Mouse (Mus musculus) right cerebral cortex, adult 18-20 months (tissue): Measurements from ENCODE around the gene Sp6.
A peak's percentile ranks its signal among the peaks of the same experiment; 100 is the strongest.

Experiments used
- DNase-seq: peaks from one replicate; pipeline ENCODE4 v3.0.0; 2022; ENCODE audit warnings: mixed read lengths

Sp6 gene

GRCm38 (mm10) chr11:96982859-96983258 lies 30.3 kb upstream of the Sp6 start, which contains the start of gene Sp2:
TSS of gene Sp2 (minus strand) at chr11:96982959.
- DNase-seq: no peak

DNA sequence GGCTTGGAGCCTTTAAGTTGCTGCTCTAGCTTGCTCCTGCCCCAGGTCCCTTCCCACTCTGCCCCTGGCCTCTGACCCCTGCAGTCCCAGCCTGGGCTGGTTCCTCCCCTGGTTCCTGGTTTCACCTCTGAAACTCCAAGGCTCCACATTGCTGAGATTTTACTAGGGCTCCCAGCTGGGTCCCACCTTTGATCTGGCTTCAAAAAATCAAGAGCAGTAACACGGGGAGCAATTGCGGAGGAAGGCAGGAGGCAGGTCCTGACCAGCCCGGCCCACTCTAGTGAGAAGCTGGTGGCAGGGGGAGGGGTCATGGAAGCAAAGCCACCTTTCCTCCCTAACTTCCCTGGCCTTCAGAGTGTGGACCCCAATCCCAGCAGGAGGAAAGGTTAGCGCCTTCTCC lies 28.3 kb upstream of the Sp6 start:
- no peak for DNase-seq

DNA sequence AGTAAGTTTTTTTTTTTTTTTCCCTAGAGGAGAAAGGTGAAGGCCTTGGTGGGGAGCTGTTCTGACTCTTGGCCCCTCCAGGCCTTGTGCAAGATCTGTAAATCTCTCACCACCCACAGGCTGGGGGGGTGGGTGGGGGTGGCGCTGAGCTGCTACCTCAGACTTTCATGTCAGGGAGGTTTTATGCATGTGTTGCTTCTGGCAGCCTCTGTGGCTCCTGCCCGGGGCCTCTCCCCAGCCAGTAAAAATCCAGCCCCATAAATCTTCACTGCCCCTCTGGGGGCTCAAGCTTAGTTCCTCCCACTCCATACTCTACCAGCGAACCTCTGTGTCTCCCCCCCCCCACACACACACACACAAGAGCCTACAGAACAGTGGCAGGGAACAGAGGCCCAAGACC lies 26.7 kb upstream of the Sp6 start:
- no peak for DNase-seq

DNA sequence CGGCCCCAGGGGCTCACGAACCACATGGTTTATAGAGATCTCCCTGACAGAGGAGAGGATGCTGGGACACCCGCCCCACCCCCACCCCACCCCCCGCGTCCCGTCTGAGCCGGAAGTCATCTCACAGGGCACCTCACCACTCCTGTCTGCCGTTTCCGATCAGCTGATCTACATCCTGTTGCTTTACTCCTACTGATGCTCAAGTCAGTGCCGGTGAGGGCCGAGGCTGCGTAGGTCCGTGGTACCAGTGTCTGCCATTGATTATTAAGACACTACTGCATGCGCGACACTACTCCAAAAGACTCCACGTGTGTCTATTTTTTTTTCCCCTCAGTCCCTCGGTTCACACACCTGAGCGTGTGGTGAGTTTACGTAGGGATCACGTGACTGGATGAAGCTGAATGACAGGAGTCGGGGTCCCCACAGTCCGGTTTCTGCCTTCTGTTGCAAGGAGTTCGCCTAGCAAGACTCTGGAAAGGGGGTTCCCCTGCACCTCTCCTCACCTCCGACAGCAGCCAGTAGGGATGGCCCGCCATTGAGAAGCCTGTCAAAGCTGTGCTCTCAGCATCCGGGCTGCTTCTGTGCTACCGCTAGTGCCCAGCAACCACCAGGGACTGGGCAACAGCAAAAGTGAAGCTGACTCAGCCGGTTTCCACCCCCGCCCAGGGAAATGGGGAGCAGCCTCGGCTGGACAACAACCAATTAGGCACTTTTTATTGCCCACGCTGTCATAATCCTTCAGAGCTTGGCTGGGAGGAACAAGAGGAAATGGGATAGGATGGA lies 25.1 kb upstream of the Sp6 start:
- DNase-seq: peak; percentile 42

- no peak for DNase-seq
Measured at GRCm38 (mm10) chr11:96991501-96991900, 21.7 kb upstream of the Sp6 start.

GRCm38 (mm10) chr11:96992722-96993311 lies 20.4 kb upstream of the Sp6 start:
- no peak for DNase-seq

GRCm38 (mm10) chr11:96995031-96995430 lies 18.2 kb upstream of the Sp6 start:
- DNase-seq: no peak

DNA sequence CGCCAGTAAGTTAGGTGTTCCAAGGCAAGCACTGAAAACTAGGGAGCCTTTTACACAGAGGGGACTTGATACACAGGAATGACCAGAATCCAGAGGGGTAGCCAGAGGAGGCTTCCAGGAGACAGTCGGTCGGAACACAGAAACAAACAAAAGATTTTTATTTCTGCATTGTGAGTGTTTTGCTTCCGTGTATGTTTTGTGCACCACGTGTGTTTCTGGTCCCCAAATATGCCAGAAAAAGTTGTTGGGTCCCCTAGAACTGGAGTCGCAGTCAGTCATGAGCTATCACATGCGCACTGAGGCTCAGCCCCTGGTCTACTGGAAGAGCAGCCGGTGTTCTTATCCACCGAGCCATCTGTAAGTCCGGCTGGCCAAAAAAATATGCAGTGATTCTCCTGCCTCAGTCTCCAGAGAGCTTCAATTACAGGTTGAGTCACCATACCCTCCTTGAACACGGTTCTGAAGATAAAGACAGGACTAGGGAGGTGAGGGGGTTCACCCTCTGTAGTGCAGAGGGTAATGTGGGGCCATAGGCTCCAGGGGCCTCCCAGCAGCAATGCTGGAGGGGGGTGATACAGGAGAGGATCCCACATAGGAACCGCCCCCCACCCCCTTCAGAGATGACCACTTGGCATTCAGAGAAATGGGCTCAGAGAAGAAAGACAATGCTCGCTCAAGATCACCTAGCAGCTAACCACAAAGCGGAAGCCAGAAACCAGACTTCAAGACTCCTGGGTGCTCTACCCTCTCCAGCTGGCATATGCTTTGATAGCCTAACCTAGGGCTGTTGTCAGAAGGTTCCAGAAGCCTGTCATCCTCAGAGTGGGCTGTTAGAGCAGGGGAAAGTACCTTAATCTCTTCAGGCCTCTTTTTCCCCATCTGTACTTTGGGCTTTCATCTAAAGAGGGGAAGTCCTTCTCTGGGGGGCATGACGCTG lies 17.1 kb upstream of the Sp6 start:
- DNase-seq: no peak

GRCm38 (mm10) chr11:96996773-96997379 lies 16.3 kb upstream of the Sp6 start:
- no peak for DNase-seq

DNA sequence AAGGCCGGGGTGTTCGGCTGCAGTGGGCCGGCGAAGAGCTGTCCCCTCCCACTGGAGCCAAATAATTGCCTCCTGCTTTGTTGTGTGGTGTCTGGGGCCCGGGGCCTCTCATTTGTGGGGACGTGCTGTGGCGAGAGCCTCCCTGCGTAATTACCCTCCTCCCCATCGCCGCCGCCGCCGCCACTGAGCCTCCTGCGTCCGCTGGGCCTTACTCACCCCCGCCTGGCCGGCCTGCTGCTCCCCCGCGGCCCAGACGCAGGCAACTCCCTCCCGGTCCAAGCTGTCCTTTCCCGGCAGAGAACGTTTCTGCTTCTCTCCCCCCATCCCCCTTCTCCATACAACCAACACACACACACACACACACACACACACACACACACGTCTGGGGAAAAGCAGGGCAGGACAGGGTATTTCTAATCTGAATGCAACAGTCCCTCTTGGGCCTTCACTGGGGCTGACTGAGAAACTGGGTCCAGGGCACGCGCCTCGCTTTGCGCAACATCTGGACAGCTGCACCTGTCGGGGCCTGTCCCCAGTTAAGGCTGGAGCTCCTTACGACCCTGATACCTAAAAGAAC lies 15.7 kb upstream of the Sp6 start:
- DNase-seq: peak; percentile 32

DNA sequence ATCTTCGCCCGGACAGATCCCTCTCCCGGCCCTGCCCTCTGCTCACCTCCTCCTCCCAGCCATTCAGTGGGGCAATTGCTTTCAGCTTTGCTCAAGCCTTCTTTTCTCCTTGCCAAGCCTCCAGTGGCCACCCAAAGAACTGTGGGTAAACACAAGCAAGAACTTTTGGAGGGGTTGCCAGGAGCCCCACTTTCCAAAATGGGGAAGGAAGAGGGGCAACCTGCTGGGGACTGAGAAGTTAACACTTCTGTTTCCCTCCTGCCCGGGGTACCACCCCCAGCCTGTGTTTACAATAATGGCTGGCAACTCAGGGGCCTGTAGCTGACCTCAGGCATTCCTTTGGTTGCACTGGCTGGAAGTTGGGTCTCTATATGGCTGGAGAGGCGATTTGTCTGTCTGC lies 10.0 kb upstream of the Sp6 start:
- no peak for DNase-seq

DNA sequence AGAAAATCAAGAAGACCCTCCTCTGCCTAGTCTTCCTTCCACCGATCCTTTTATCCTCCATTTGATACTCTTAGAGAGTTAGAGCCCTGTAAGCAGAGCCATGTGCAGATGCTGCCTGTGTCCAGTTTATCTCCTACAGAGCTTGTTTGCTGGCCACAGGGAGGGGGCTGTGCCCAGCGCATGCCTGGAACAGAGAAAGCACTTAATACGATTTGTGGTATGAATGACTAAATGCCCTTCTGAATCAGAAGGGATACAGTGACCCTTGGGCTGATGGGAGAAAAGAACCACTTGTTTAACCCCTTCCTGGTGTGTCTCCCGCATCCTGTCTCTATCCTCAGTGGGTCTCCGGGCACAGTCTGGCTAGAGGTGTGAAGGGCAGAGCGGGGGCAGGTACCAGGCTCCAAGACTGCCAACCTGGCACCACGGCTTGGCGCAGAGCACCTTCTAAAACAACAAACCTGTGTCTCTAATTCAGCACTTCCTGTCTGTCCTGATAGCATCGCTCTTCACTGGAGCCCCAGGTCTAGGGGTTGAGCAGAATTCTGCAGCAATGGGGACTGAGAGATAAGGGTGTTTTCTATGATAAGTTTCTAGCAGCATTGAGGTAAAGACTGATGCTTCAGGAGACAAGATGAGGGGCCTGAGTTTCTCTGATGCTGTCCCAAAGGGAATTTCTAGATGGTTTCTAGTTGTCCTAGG lies 6.0 kb upstream of the Sp6 start:
- no peak for DNase-seq

- DNase-seq: no peak
Measured at GRCm38 (mm10) chr11:97009198-97009790, 3.9 kb upstream of the Sp6 start.

DNA sequence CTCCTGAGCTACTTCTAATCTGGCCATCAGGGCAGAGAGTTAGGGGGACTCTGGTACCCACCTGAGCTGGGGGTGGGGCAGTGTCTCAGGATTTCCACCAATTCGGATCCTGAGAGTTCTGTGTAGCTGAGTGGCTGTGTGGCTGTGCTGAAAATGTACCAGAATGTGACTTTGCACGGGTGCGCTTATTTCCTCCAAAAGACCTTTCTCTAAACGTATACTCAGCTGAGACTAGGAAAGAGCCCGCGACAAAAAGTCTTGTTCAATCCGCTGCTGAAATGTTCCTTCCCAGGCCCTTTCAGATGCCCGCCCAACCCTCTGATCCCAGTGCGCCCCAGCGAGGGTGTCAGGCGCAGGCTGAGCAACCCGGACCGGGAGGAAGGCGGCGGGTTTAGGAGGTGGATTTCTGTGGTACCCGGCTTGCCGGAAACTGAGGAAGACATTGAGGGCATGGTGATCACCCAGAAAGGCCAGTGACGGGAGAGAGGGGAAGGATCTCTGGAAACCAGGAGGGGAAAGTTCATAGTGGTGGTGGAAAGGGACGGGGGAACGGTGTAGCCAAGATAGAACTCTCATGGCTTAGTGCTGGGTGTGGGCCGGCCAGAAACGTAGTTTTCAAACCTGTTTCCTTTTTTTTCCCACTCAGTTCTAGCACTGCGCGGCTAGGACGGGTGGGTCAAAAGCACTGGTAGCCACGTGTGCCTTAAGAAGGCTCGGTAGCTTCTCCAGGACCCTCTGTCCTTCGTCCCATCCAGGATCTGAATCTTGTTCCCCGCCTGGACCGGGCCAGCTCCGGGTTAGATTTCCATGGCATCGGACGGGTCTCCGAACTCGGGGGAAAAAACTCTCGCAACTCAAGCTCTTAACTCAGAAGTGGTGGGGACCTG lies 4.7 kb downstream of the Sp6 start:
- DNase-seq: no peak

DNA sequence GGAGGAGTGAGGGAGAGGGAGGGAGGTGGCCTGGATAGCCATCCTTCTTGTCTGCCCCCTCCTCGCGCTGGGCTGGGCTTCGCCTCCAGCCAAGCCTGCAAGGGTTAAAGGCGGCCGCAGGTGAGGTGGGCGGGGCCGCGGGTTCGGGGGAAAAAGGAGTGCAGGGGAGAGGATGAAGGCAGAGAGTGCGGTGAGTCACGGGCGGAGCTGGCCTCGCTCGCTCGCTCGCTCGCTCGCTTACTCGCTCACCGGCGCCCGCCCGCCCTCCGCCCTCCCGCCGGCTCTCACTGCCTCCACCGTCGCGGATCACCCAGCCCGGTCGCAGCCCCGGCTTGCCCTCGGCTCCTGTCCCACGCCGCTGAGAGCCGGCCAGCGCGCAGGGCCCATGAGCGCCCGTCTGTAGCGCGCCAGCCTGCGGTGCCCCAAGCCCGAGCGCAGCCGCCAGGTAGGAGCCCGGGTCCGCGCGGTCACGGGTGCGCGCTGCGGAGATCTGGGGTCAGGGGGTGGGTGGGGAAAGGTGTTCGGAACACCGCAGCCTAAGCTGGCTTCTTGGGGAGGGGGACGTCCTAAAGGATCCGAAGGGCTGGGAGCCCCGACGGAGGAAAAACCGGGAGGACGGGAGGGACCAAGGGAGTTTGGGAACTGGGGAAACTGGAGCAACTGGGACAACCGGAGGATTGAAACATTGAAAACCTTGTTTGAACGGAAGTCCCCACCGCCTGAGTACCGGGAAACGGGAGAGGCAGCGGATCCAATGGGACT lies 5.6 kb downstream of the Sp6 start:
- no peak for DNase-seq

- DNase-seq: no peak
Measured at GRCm38 (mm10) chr11:97019345-97019708, 6.1 kb downstream of the Sp6 start.

DNA sequence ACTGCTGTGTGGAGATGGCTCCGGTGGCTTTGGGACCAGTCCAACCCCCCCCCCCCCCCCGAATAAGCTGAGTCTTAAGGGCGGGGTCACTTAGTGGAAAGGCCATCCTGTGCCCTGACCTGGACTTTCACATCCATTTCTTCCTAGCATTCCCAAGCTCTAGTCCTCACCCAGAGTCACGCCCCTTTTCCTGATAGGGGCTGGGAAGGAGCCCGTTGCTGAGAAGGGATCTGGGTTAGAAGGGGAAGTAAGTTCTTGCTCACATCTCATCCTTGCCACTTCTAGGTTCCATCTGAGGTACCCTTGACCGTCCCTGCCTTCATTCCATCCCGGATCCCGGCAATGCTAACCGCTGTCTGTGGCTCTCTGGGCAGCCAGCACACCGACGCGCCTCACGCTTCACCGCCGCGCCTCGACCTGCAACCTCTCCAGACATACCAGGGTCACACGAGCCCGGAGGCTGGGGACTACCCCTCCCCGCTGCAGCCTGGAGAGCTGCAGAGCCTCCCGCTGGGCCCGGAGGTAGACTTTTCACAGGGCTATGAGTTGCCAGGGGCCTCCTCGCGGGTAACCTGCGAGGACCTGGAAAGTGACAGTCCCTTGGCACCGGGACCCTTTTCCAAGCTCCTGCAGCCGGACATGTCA lies 8.0 kb downstream of the Sp6 start:
- no peak for DNase-seq

GRCm38 (mm10) chr11:97021873-97022484 lies 8.8 kb downstream of the Sp6 start:
- DNase-seq: peak; percentile 48

GRCm38 (mm10) chr11:97024977-97025376 lies 11.8 kb downstream of the Sp6 start:
- DNase-seq: no peak
